Mouse (Mus musculus) liver, embryonic 14.5 days (tissue): Measurements from ENCODE around the gene Hmga1b.

Source experiments
- CTCF ChIP-seq: IDR thresholded peaks from 2 replicates; pipeline ENCODE4 v1.5.1; 2016; ENCODE audit warnings: antibody characterized with exemption, low read depth, control low read depth
- EP300 ChIP-seq: IDR thresholded peaks from 2 replicates; pipeline ENCODE4 v1.6.1; 2016; ENCODE audit warnings: antibody characterized with exemption, low read depth

GRCm38 (mm10) chr11:120775774-120776469 lies 13.3 kb downstream of the Hmga1b start:
- no peak for TF ChIP-seq EP300
- peak; percentile 100 for TF ChIP-seq CTCF
